Mouse (Mus musculus): ENCODE data around the gene Col18a1.

The Col18a1 gene

DNA sequence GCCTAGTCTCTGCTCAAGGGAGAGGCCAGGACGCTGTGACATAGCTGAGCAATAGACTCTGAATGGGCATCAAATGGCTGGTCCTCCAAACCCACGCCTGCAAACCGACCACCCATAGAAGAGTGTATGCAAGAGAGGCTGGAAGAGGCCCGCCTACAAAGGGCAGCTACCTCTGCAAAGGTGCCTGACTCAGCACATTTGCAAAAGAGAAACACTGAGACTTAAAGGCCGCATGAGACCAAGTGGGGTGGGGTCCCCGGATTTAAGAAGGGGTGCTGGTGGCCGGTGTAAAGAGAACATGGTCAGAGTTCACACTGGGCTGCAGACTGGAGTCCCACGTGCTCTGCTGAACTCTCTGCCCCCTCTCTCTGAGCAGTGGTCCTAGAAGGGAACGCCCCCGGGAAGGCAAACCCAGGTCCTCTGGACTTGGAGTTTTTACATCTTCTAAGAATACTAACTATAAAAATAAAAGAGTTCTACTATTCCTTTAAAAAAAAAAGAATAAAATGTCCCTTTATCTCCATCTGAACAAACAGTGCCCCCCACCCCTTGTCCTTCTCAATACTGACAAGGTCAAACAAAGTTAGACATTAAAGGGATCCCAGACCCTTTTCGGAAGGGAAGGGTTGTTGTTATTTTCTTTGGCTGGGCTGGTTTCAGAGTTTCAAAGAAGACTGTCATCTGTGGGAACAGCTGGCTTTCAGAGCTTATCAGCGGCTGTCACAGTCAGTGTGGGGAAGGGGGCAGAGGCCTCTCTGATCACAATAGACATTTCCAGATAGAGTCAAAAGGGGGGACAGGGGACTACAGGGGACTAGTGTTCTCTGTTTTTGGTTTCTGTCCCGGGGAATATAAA, 32.2 kb downstream of the Col18a1 start:
- DNase-seq: no peak

DNA sequence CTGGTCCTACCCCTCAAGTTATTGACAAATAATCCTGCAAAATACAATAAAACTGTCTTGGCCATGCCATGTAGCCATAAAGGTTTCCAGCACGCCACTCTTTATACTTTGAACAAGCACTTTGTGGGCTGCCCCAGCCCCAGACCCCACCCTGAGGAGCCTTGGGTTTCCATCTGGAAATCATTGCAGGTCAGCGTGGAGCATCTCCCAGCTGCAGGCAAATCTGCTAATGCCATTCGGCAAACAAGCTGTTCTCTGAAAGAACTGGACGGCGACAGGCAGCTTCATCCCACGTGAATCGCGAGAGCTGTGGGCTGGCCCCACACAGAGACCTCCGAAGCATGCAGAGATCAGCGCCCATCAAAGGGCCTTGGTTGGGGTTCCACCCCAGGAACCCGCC, 34.2 kb downstream of the Col18a1 start:
- DNase-seq: no peak

GRCm38 (mm10) chr10:77131536-77131935, 34.8 kb downstream of the Col18a1 start:
- no peak for DNase-seq

- DNase-seq: peak; percentile 91 to 95
Measured at GRCm38 (mm10) chr10:77130561-77131240, 35.6 kb downstream of the Col18a1 start.

- DNase-seq: peak in 1 of 2 experiments; percentile 46
Measured at GRCm38 (mm10) chr10:77129637-77130410, 36.5 kb downstream of the Col18a1 start.

DNA sequence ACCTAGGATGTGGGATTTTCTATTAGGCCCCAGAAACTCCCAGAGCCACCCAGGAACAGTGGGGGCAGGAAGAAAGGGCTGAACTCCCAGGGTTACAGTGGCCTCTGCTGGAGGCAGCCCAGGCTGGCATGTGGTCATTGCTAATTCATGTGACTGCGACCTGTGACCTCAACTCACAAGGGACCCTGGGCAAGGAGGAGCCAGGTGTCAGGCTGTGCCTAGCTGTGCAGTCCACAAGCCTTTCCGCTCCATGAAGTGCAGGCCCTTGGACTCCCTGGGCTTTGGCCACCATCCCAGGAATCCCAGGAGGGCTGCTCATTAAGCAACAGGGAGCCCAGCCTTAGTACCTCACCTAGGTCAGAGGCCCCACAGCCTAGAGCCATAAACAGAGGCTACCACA, 38.4 kb downstream of the Col18a1 start:
- DNase-seq: peak; percentile 52 to 58

DNA sequence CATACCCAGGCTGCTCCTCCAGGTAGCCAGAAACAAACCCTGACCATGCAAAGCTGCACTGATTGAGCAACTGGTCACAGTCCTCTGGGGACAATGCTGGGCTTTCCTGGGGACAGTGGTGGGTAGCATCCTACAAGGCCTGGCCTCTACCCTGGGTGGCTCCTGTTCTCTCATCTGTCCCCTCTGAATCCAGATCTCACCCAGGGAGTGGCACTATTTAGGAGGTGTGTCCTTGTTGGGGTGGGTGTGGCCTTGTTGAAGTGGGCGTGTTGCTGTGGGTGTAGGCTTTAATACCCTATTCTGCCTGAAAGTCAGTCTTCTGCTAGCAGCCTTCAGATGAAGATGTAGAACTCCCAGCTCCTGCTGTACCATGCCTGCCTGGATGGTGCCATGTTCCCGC, 39.8 kb downstream of the Col18a1 start:
- no peak for DNase-seq

DNA sequence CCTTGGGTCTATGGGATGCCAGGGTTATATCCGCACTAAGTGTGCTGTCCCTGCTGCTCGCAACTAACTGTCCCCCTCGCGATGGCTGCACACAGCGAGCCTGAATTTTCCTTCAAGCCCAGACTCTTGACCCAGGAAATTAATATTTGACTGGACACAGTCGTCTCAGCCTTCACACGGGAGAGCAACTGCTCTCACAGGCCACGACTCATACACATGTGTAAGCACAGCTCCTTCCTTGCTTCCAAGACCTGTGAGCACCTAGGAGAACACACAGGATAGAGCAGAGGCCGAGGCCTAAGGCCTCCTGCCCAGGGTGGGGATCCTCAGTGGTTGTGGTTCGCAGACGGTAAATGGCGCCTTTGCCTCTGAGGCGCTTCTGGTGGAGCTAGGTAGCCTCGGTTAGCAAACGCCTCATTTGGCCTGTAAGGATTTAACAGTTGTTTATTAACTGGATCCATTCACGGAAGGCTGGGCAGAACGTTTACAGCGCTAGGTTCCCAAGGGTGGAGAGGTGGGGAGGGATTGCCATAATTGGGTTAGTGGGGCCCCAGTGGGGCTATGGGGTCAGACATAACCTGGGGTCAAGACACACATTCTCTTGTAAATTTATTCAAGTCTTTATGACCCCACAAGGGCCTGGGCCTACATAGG, 41.1 kb downstream of the Col18a1 start:
- DNase-seq: no peak

DNA sequence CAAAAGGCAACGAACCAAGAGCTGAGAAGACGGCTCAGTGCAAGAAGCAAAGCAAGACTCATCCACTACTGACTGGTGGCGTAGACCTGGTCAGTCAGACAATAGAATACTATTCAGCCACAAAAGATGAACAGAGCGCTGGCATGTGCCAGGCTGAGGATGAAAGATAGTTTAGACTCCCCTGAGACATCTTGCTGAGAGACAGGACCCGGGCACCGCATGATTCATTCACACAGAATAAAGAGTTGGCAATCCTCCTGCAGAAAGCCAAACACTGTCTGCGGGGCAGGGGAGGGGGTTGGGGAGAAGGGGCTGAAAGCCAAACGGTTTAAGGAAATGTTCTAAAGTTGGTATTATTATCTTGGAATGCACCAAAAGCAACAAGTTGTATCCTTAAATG, 42.4 kb downstream of the Col18a1 start:
- DNase-seq: no peak

DNA sequence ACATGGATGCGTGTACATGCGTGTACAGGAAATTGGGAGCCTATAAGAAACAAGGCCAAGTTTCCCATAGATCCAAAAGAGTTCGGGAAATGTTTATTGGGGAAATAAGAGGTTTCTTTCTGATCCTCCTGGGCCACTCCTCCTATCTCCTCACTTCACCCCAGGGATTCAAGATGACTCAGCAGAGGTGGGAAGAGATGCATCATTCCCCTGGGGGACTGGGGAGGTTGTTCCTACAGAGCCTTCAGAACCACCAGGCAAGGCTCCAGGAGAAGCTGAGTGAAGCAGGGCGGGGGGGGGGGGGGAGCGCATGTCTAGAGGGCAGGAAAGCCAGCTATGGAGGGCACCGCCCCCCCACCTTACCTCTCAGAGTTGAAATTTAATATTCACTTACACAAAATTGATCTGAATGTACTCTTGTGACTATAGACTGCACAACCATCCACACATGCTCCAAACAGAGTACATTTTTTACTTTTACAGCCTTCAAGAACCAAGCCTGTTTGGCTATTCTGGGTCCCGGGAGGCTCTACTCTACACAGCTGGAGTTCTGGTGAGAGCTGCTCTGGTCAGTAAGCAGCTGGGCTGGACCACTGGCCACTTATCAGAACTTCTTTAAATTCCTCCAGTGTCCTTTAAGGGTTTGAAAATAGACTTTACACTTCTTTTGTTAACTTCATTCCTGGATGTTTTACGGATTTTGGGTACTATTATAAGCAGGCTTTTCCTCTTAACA, 44.9 kb downstream of the Col18a1 start:
- DNase-seq: no peak

GRCm38 (mm10) chr10:77120501-77120900, 45.8 kb downstream of the Col18a1 start:
- DNase-seq: no peak

GRCm38 (mm10) chr10:77119437-77119836, 46.9 kb downstream of the Col18a1 start:
- no peak for DNase-seq

GRCm38 (mm10) chr10:77118361-77118760, 48.0 kb downstream of the Col18a1 start:
- peak in 1 of 2 experiments; percentile 27 for DNase-seq

DNA sequence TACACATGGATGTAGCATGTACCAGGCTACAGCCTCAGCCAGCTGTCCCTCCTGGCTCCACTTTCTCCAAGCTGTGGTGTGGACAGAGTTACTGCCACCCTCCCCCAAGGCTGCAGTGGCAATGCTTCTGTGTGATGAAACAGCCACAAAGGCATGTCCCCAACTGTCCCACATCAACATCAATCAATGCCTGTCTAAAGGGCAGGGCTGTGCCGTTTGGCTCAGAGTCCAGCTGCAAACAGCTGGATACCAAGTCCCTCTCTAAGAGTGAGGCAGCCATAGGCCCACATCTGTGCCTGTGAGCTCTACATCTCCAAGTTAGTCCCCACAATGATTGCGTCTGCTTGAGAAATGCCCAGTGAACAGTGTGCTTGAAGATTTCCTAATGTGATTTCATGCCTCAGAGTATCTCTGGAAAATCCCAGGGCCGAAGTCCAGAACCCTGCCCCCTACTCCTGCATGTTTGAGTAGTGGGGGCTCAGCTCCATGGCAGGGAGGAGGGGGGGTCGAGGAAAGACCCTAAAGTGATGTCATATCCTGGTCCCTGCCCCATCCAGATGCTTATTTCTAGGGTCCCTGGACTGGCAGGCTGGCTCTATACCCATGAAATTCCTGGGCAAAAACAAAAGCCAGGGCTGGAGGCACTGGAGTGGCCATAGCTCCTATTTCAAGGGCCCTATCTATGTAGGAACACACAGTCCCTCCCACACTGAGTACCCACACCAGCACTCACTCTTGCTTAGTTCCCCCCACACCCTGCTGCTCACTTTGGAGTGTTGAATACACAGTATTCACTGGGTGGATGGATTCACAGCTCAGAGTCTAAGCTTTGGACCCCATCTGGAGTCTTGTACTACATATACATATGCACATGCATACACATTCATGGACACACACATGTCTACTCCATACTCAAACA, 49.6 kb downstream of the Col18a1 start:
- peak; percentile 44 to 89 for DNase-seq

GRCm38 (mm10) chr10:77113489-77114240, 52.7 kb downstream of the Col18a1 start:
- peak; percentile 78 to 89 for DNase-seq

DNA sequence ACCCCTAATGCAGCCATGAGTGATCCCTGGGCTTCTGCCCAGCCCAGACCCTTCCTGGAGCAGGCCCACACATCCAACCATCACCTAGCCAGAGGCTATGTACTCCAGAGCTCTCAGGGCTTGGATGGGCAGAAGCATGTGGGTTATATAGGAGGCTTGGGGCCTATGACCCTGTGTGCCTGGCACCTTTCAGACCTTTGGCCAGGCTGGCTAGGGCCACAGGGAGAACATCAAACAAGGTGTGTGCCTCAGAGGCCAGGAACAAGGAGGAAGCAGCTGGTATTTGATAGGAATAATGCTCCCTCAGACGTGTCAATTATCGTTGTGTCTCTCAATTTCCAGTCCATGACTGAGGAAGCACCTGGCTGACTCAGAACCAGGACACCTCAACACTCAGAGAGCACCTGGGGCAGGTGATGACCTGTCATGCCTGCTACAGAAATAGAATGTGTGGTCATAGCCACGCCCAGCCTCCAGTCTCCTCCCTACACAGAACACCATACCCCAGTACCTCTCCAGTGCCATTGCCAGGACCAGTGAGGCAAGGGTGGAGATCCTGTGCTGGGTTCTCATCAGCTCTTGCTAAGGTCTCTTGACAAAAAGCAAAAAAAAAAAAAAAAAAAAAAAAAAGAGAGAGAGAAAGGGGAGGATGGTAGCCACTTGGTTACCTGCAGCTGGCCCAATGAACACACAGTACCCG, 54.6 kb downstream of the Col18a1 start:
- DNase-seq: no peak

- DNase-seq: no peak
Measured at GRCm38 (mm10) chr10:77110843-77111242, 55.5 kb downstream of the Col18a1 start.

DNA sequence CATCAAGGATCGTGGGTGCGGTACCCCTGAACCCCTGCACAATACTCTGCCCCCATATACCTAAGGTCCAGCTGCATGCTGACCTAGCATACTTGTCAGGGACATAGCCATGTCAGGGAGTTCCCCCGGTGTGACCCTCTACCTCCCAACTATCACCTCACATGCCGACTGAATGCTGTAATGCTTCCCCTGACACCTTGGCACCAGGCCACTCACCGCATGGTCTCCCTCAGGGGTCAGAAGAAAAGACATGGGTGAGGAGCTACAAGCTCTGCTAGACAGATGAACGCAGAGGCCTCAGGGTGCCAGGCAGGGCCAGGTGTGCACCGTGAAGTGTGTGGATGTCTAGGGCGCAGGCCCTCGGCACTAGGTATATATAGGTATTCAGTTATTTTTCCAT, 56.3 kb downstream of the Col18a1 start:
- DNase-seq: no peak

DNA sequence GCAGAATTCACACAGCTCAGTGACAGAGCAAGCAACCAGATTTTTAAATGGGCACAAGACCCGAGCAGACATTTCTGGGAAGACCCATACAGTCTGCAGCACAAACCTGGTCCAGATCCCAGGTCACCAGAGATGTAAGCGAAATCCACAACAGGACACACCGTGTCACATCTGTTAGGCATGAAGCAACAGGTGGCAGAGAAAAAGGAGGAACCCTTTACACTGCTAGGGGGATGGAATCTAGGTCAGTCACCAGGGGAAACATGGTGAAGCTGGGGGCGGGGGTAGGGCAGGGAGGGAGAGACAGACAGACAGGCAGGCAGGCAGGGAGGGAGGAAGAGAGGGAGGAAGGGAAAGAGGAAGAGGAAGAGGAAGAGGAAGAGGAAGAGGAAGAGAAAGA, 58.2 kb downstream of the Col18a1 start:
- DNase-seq: no peak

- DNase-seq: no peak
Measured at GRCm38 (mm10) chr10:77104327-77104726, 62.0 kb downstream of the Col18a1 start.

Measured in lung, postnatal 4 days (tissue).